Mouse (Mus musculus) heart, adult 11 months (tissue): ENCODE measurements around the gene Slc12a8.

Experiments used
- DNase-seq: peaks from one replicate; pipeline ENCODE4 v3.0.0; 2022

The Slc12a8 gene

GRCm38 (mm10) chr16:33676347-33677312 is 159.5 kb downstream of the Slc12a8 start:
- peak; percentile 99 for DNase-seq

- peak; percentile 91 for DNase-seq
These were observed 160.2 kb downstream of the Slc12a8 start for GRCm38 (mm10) chr16:33677313-33677690.

- DNase-seq, result peak; percentile 99
These were observed 160.8 kb downstream of the Slc12a8 start for GRCm38 (mm10) chr16:33677901-33678300.

- peak; percentile 93 for DNase-seq
These were observed 163.1 kb downstream of the Slc12a8 start for GRCm38 (mm10) chr16:33680271-33680670.

- peak; percentile 98 for DNase-seq
These were observed 163.7 kb downstream of the Slc12a8 start for GRCm38 (mm10) chr16:33680816-33681215.

- DNase-seq, result peak; percentile 91
These were observed 164.5 kb downstream of the Slc12a8 start for GRCm38 (mm10) chr16:33681661-33682060.

GRCm38 (mm10) chr16:33682651-33683050 is 165.5 kb downstream of the Slc12a8 start:
- DNase-seq, result peak; percentile 91

- peak; percentile 97 for DNase-seq
These were observed 166.4 kb downstream of the Slc12a8 start for GRCm38 (mm10) chr16:33683206-33684161.

GRCm38 (mm10) chr16:33684162-33684702 is 167.1 kb downstream of the Slc12a8 start, which contains the start of gene Heg1:
Heg1 (plus strand) TSS chr16:33684370.
- peak; percentile 99 for DNase-seq

GRCm38 (mm10) chr16:33684703-33685701 is 167.9 kb downstream of the Slc12a8 start:
- DNase-seq, result peak; percentile 97

GRCm38 (mm10) chr16:33686056-33686455 is 168.9 kb downstream of the Slc12a8 start:
- no peak for DNase-seq

GRCm38 (mm10) chr16:33687724-33688123 is 170.6 kb downstream of the Slc12a8 start:
- DNase-seq, result no peak

GRCm38 (mm10) chr16:33690975-33691747 is 174.0 kb downstream of the Slc12a8 start:
- peak; percentile 96 for DNase-seq

- no peak for DNase-seq
These were observed 176.4 kb downstream of the Slc12a8 start for GRCm38 (mm10) chr16:33693553-33693952.

GRCm38 (mm10) chr16:33696811-33697575 is 179.9 kb downstream of the Slc12a8 start:
- DNase-seq, result peak; percentile 99

- DNase-seq, result peak; percentile 95
These were observed 180.6 kb downstream of the Slc12a8 start for GRCm38 (mm10) chr16:33697576-33698276.

GRCm38 (mm10) chr16:33698277-33698790 is 181.2 kb downstream of the Slc12a8 start:
- no peak for DNase-seq

- no peak for DNase-seq
These were observed 183.5 kb downstream of the Slc12a8 start for GRCm38 (mm10) chr16:33700584-33700983.

- DNase-seq, result no peak
These were observed 184.7 kb downstream of the Slc12a8 start for GRCm38 (mm10) chr16:33701872-33702271.
